Mouse (Mus musculus) limb, embryonic 10.5 days (tissue): ENCODE results near the gene Arhgap1. TPM values are rescaled to one million over a fixed set of nuclear protein-coding genes. Genes with fewer than 3 reads are reported as not detected.
A peak's percentile ranks its signal among the peaks of the same experiment; 100 is the strongest.
"Not testable (repeated sequence)": the region's sequence is repeated elsewhere in the genome, so short reads cannot be mapped to it uniquely, and the experiment has no call there.

Source experiments
- DNase-seq: peaks from one replicate; pipeline ENCODE4 v3.0.0-alpha.2; 2017; ENCODE audit warnings: low spot score
- H3K27ac ChIP-seq: fragments of 300-500 bp; sonication (generic); 2 replicates; pipeline ENCODE4 v1.5.1; 2016; ENCODE audit warnings: mild to moderate bottlenecking
- H3K27me3 ChIP-seq: fragments of 300-500 bp; sonication (generic); 2 replicates; pipeline ENCODE4 v1.6.1; 2016; ENCODE audit warnings: low read depth, mild to moderate bottlenecking; ENCODE audit not compliant: poor library complexity, severe bottlenecking
- H3K36me3 ChIP-seq: fragments of 300-500 bp; sonication (generic); 2 replicates; pipeline ENCODE4 v1.6.1; 2016; ENCODE audit warnings: mild to moderate bottlenecking, moderate library complexity
- H3K4me1 ChIP-seq: fragments of 300-500 bp; sonication (generic); 2 replicates; pipeline ENCODE4 v1.6.1; 2016
- H3K4me3 ChIP-seq: fragments of 300-500 bp; sonication (generic); 2 replicates; pipeline ENCODE4 v1.5.1; 2016; ENCODE audit warnings: mild to moderate bottlenecking, moderate library complexity
- H3K9me3 ChIP-seq: fragments of 300-500 bp; sonication (generic); replicated peaks from 2 replicates; pipeline ENCODE4 v1.6.1; 2016; ENCODE audit warnings: mild to moderate bottlenecking
- WGBS: fragments of 180-500 bp; shearing (Covaris S2); methylation state at CpG from one replicate; pipeline ENCODE4 v1.1.7; 2016; 5-methylcytosine and 5-hydroxymethylcytosine counted together
- polyA plus RNA-seq: library from polyadenylated mRNA; unstranded; fragments of >200 nt; fragmentation: Nextera tagmentation; extraction: Ambion mirVana; gene quantifications from 2 replicates; pipeline ENCODE4 v1.2.1, GENCODE M21; 2016

Gene Arhgap1
- 72.1 and 75.0 TPM in 2 replicates for polyA plus RNA-seq

DNA sequence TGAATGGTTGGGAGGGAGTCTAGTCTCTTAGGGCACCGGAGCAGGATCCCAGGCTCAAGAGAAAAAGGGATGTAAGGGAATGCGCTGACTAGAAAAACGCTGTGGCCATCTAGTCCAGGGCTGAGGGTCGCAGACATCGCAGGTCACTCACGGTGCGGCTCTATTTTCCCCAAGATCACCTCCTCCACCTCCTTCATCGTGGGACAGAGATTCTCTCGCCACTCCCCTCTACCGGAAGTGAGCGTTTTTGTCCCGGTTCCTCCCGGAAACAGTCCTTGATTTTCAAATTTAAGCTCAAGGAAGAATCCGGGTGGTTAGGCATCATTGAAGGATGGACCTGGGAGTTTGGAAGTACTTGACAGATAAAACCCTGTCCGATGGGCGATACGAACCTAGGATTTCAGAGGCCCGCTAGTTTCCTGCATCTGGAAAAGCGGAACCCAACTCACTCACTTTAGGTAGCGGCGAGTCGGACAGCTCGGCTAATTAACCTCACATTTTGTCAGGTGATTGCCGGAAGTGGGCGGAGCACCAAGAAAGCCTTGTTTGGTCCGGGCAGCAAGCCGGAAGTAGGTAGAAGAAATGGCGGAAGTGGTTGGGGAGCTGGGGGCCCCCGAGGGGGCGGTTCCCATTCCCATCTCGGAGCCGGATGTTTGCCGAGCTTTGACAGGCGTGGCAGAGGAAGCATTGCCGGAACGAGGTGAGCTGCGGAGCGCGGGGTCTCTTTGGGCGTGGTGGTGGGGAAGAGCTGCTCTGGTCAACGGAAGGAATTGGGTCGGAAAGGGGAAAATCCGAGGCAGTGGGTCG, at the start of gene Arhgap1, which contains the start of gene Zfp408:
Gene Arhgap1, plus strand, starts transcription at position 308 of the 807 bp plus-strand sequence.
Gene Zfp408, minus strand, starts transcription at position 239 of the 807 bp plus-strand sequence.
- under 1% methylated on average over 44 of the region's 44 CpGs for WGBS
- peaks cover 18% of the 10 kb centered on the region for H3K4me1 ChIP-seq
- peaks cover 63% of the 10 kb centered on the region for H3K36me3 ChIP-seq
- H3K27ac ChIP-seq, result peak within 1 kb of the TSS; percentile 94
- no peaks in the 10 kb centered on the region for H3K9me3 ChIP-seq
- H3K27me3 ChIP-seq, result no peaks in the 10 kb centered on the region
- H3K4me3 ChIP-seq, result peak within 1 kb of the TSS; percentile 98
- DNase-seq, result peak; percentile 99

DNA sequence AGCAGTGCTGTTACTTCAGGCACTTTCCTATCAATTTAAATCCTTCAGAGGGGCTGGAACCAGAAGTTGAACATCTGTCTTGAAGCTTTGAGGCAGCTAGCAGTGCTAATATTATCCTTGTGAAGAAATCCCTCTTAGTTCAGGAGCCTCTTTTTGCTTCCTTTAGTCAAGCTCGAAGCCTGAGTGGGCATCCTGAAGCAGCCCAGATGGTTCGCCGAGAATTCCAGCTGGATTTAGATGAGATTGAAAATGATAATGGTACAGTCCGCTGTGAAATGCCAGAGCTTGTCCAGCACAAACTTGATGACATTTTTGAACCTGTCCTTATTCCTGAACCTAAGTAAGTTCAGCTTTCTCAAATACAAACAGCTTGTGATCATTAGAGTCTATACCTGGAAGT, 49.2 kb upstream of the Arhgap1 start:
- H3K36me3 ChIP-seq, result peaks cover 98% of the 10 kb centered on the region
- no peaks in the 10 kb centered on the region for H3K9me3 ChIP-seq
- no peak overlapping the region for H3K27ac ChIP-seq
- no peak for DNase-seq
- H3K4me3 ChIP-seq, result no peak overlapping the region
- H3K27me3 ChIP-seq, result no peaks in the 10 kb centered on the region
- WGBS, result 99% methylated on average over 4 of the region's 4 CpGs
- H3K4me1 ChIP-seq, result no peaks in the 10 kb centered on the region

DNA sequence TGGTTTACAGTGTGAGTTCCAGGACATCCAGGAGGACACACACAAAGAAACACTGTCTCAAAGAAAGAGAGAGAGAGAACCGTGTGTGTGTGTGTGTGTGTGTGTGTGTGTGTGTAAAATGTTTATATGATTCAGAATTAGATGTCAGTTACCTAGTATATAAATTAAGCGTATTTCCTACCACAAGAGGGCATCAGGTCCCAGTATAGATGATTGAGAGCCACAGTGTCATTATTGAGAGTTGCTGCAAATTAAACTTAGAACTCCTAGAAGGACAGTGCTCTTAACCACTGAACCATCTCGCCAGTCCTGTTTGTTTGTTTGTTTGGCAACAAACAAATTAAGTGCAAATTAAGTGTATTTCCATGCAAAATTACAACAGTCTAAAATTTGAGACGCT, 47.3 kb upstream of the Arhgap1 start:
- Histone ChIP-seq H3K36me3 (peaks cover 96% of the 10 kb centered on the region), H3K27ac (no peak overlapping the region), H3K4me3 (no peak overlapping the region), H3K4me1 (no peaks in the 10 kb centered on the region), H3K27me3 (no peaks in the 10 kb centered on the region), H3K9me3 (no peaks in the 10 kb centered on the region)
- 88% methylated on average over 4 of the region's 4 CpGs for WGBS
- no peak for DNase-seq

DNA sequence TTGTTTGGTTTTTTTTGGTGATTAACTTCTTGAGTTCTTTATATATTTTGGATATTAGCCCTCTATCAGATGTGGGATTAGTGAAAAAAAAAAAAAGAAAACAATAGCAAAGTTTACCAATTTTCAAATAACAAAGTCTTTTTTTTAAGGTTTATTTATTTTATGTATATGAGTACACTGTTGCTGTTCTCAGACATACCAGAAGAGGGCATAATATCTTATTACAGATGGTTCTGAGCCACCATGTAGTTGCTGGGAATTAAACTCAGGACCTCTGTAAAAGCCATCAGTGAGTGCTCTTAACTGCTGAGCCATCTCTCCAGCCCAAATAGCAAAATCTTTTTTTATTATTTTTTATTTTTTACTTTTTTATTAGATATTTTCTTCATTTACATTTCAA, 40.3 kb upstream of the Arhgap1 start:
- not testable (repeated sequence) for H3K27me3 ChIP-seq, H3K9me3 ChIP-seq, H3K4me1 ChIP-seq, H3K27ac ChIP-seq, DNase-seq, H3K4me3 ChIP-seq
- peaks cover 91% of the 10 kb centered on the region for H3K36me3 ChIP-seq

DNA sequence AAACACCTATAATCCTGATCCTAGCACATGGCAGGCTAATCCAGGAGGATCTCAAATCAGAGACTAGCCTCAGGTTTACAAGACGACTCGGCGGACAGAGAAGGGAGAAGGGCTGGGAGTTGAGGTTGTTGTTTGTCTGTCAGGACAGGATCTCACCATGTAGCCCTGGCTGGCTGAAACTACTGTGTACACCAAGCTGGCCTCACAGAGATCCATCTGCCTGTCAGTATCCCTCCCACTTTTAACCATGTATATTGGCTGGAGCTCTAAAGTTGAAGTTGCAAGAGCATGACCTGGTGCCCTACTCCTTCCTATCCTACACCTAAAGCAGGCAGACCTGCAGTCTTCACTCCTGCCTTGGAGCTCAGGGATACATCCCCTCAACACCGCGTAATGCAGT, 27.3 kb upstream of the Arhgap1 start:
- Histone ChIP-seq H3K36me3 (peaks cover 69% of the 10 kb centered on the region), H3K9me3 (no peaks in the 10 kb centered on the region), H3K4me3 (no peak overlapping the region), H3K27ac (no peak overlapping the region), H3K4me1 (no peaks in the 10 kb centered on the region), H3K27me3 (no peaks in the 10 kb centered on the region)
- no peak for DNase-seq
- WGBS, result 94% methylated on average over 5 of the region's 5 CpGs

DNA sequence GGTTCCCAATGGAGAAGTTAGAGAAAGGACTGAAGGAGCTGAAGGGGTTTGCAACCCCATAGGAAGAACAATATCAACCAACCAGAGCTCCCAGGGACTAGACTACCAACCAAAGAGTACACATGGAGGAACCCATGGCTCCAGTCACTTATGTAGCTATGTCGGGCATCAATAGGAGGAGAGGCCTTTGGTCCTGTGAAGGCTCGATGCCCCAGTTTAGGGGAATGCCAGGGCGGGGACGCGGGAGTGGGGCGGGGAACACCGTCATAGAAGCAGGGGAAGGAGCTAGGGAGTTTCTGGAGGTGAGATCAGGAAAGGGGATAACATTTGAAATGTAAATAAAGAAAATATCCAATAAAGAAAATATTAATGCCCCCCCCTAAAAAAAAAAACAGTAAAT, 26.3 kb upstream of the Arhgap1 start:
- H3K4me1 ChIP-seq, H3K9me3 ChIP-seq, H3K27me3 ChIP-seq, H3K4me3 ChIP-seq, H3K27ac ChIP-seq, DNase-seq: not testable (repeated sequence)
- 93% methylated on average over 7 of the region's 7 CpGs for WGBS
- H3K36me3 ChIP-seq, result peaks cover 59% of the 10 kb centered on the region

DNA sequence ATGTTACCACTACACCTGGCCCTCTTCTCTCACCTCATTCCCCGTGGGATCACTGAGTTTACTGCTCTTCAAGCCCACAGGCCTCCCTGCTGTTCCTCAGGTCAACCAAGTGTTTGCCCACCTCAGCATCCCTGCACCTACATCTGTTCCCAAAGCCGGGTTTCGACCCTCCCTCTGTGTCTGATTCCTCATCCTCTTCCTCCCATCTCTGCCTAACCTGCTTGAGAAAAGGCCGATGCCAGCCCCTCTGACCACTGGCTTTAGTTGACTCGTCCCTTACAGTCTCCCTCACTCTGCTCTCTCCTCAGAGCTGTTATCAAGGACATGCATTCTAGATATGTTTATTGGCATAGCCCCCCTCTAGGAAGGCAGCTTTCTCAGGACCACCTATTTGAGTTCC, 22.2 kb upstream of the Arhgap1 start:
- no peak for DNase-seq
- Histone ChIP-seq H3K9me3 (no peaks in the 10 kb centered on the region), H3K27me3 (no peaks in the 10 kb centered on the region), H3K36me3 (peaks cover 18% of the 10 kb centered on the region), H3K27ac (no peak overlapping the region), H3K4me3 (no peak overlapping the region), H3K4me1 (no peaks in the 10 kb centered on the region)
- 81% methylated on average over 5 of the region's 5 CpGs for WGBS

DNA sequence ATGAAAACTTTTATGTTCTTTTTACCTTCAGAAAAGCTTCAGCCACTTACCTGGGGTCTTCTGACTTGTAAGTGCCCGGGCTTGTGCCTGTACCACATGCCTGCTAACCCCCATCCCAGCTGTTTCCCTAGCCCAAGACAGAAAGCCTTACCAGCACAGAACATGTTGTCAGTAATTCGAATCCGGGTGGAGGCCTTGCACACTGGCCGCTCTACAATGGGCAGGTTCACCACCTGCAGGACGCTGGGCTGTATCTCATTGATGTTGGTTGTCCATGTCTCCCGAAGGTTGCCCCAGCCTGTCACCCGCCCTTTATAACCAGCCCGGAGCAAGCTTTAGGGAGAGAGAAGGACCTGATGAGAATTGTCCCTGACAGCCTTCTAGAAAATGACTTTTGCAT, 21.5 kb upstream of the Arhgap1 start:
- Histone ChIP-seq H3K36me3 (peaks cover 11% of the 10 kb centered on the region), H3K27me3 (no peaks in the 10 kb centered on the region), H3K4me3 (no peak overlapping the region), H3K9me3 (no peaks in the 10 kb centered on the region), H3K4me1 (no peaks in the 10 kb centered on the region), H3K27ac (no peak overlapping the region)
- DNase-seq, result no peak
- WGBS, result 87% methylated on average over 8 of the region's 8 CpGs

DNA sequence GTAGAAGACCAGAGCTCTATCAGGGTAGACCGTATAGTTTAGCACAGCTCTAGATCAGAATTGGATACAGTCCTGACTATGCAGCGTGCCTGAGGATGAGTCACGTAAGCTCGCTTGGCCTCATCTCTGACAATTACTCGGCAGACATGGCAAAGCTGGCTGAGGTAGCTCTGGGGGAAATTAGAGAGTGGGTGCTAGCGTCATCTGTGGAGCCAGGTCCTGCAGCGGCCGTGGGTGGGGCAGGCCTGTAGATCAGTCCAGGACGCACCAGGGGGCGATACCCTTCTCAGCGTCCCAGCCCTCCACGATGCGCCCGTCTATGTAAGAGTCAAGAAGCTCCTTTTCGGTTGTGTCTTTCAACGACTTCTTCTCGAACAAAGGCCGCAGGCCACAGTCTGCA, 20.0 kb upstream of the Arhgap1 start:
- no peaks in the 10 kb centered on the region for H3K27me3 ChIP-seq
- H3K9me3 ChIP-seq, result no peaks in the 10 kb centered on the region
- no peaks in the 10 kb centered on the region; the same call in 1 of the 2 replicates for H3K36me3 ChIP-seq
- WGBS, result 84% methylated on average over 18 of the region's 18 CpGs
- DNase-seq, result no peak
- no peak overlapping the region for H3K4me3 ChIP-seq
- H3K4me1 ChIP-seq, result no peaks in the 10 kb centered on the region
- no peak overlapping the region for H3K27ac ChIP-seq

DNA sequence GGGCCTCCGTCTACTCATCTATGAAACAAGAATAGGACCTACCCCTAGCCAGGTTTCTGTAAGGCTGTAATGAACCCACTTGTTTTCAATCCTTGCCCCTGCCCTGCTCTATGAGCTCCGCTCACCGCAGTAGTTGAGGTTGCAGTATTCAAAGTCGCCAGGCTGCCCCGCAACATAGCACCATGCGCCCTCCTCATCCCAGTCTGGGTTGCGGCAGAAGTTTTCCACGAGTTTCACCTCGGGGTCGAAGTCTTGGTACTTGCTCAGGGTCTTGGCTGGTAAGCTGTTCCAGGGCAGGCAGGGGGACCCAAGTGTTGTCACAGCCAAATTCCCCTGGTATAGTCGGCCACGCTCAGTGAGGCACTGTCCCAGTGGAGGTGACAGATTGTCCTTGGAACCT, 19.3 kb upstream of the Arhgap1 start:
- 94% methylated on average over 12 of the region's 12 CpGs for WGBS
- no peaks in the 10 kb centered on the region for H3K27me3 ChIP-seq
- no peaks in the 10 kb centered on the region for H3K4me1 ChIP-seq
- no peaks in the 10 kb centered on the region for H3K9me3 ChIP-seq
- H3K27ac ChIP-seq, result no peak overlapping the region
- no peak overlapping the region for H3K4me3 ChIP-seq
- no peaks in the 10 kb centered on the region for H3K36me3 ChIP-seq
- DNase-seq, result no peak

DNA sequence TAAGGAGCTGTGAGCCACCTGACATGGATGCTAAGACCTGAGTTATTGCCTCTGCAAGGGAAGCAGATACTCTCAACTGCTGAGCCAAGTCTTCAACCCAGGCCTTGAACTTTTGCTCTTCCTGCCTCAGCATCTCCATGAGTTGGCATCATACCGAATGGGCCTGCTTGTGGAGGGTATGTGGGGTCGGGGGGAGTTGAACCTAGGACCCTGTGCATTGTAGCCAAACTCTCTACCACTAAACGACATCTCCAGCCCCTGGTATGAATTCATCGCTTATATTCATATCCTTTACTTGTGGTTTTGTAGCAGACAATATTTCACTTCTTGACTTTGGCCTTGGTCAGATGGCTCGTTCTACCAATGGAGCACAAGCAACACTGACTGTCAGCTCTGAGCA, 17.8 kb upstream of the Arhgap1 start:
- Histone ChIP-seq H3K27ac (no peak overlapping the region), H3K27me3 (no peaks in the 10 kb centered on the region), H3K4me3 (no peak overlapping the region), H3K4me1 (no peaks in the 10 kb centered on the region), H3K9me3 (no peaks in the 10 kb centered on the region), H3K36me3 (no peaks in the 10 kb centered on the region)
- 87% methylated on average over 5 of the region's 5 CpGs for WGBS
- DNase-seq, result no peak

DNA sequence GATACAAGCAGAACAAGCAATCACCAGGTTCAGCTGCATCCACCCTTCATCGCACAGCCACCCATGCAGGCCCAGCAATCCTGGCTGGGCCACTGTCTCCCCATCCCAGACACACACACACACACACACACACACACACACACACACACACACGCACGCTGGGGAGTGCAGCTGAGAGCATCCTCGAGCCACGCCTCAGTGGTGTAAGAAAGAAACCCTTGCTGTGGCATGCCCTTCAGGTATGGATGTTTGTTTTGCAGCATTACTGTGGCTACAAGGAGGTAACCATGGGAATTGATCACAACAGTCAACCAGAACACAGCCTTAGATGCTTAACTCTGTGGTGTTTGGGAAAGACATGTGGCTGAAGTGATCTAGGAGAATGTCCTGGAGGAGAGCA, 17.3 kb upstream of the Arhgap1 start:
- DNase-seq, result no peak
- Histone ChIP-seq H3K27me3 (no peaks in the 10 kb centered on the region), H3K36me3 (no peaks in the 10 kb centered on the region), H3K4me1 (no peaks in the 10 kb centered on the region), H3K9me3 (no peaks in the 10 kb centered on the region), H3K27ac (no peak overlapping the region), H3K4me3 (no peak overlapping the region)
- 90% methylated on average over 5 of the region's 5 CpGs for WGBS

DNA sequence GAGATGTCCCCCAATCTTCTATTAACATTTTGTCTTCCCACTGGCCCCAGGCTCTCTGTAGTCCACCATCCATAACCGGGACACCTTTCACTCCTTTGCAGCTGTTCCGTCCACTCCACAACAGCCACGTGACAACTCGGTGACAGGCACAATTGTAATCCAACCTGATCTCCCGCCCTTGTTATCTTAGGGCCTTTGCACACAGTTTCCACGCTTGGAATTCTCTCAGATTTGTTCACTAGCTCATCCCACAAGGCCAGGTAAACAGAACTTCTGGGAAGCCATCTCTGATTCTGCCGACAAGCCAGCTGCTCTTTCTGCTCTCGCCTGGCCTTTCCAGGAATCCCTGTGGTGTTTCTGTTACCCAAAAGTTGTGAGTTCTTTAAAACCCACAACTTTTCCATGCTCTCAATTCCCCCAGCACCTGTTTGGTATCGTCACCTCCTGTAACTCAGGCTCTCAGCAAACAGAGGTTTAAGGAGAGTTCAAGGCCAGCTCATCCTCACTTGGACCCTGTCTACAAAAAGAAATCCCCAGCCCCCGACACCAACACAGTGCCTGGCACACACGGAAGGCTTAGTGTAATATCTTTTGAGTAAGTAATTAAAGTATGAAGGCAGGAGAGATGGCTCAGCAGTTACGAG, 16.2 kb upstream of the Arhgap1 start:
- Histone ChIP-seq H3K27me3 (no peaks in the 10 kb centered on the region), H3K9me3 (no peaks in the 10 kb centered on the region), H3K4me3 (no peak overlapping the region), H3K36me3 (no peaks in the 10 kb centered on the region), H3K4me1 (no peaks in the 10 kb centered on the region), H3K27ac (no peak overlapping the region)
- no peak for DNase-seq
- 81% methylated on average over 12 of the region's 12 CpGs for WGBS
